Mouse (Mus musculus): ENCODE data around the gene Furin. TPM values are rescaled to one million over a fixed set of nuclear protein-coding genes. Genes with fewer than 3 reads are reported as not detected.

The Furin gene
- polyA plus RNA-seq, 1 experiment from 2014 or later = 12.7 TPM

DNA sequence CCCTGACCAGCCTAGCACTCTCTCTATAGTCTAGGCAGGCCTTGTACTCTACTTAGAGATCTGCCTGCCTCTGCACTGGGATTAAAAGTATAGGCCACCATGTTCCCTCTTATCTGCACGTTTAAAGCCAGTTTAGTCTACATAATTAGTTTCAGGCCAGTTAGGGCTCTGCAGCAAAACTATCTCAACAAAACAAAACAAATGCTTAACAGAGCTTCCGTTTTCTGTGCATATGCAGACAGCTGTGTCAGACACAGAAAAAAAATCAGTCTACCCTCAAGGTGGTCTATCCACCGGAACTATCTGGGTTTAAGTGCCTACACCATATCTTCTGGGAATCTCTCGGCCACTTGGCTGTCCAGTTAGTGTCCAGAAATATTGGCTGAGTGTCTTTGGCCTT lies 31.9 kb downstream of the Furin start:
- Histone ChIP-seq H3K27ac (ENCODE audit: low read length) (no peak overlapping the region), H3K4me1 (replicated peaks; ENCODE audit: control insufficient read depth, insufficient read depth, low read length) (peaks cover 22% of the 10 kb centered on the region)
- 68% methylated on average over 4 of the region's 4 CpGs for WGBS

DNA sequence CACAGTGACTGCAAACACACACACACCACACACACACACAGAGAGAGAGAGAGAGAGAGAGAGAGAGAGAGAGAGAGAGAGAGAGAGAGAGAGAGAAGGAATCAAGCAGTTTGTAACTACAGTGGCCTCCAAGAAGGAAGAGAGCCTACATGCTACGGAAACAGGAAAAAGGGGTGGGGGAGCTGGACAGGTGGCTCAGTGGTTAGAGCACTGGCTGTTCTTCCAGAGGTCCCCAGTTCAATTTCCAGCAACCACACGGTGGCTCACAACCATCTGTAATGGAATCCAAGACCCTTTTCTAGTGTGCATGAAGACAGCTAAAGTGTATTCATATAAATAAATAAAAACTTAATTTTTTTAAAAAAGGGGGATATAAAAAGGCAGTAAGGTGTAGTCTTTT lies 32.6 kb downstream of the Furin start:
- H3K9ac ChIP-seq (ENCODE audit: low read length) = no peak overlapping the region
- H3K4me2 ChIP-seq (ENCODE audit: low read depth, low read length) = no peak overlapping the region
- no peak for ATAC-seq (ENCODE audit: low read depth)
- peaks cover 22% of the 10 kb centered on the region for H3K4me1 ChIP-seq (replicated peaks; ENCODE audit: control insufficient read depth, insufficient read depth, low read length)
- H3K27me3 ChIP-seq (ENCODE audit: control insufficient read depth, insufficient read depth, low read depth, low read length) = no peaks in the 10 kb centered on the region
- 42% methylated on average over 2 of the region's 2 CpGs for WGBS
- H3K9me3 ChIP-seq (ENCODE audit: control insufficient read depth, low read length) = no peaks in the 10 kb centered on the region
- no peak overlapping the region for H3K4me3 ChIP-seq (ENCODE audit: low read length)
- peaks cover 10% of the 10 kb centered on the region for H3K36me3 ChIP-seq (ENCODE audit: control insufficient read depth, insufficient read depth, low read length)
- H3K27ac ChIP-seq (ENCODE audit: low read length) = no peak overlapping the region

More for the DNA sequence above, 31.9 kb downstream of the Furin start:
- Histone ChIP-seq H3K27me3 (ENCODE audit: control insufficient read depth, insufficient read depth, low read depth, low read length) (no peaks in the 10 kb centered on the region), H3K36me3 (ENCODE audit: control insufficient read depth, insufficient read depth, low read length) (peaks cover 3% of the 10 kb centered on the region), H3K4me3 (ENCODE audit: low read length) (no peak overlapping the region), H3K4me2 (ENCODE audit: low read depth, low read length) (no peak overlapping the region), H3K9ac (ENCODE audit: low read length) (no peak overlapping the region), H3K9me3 (ENCODE audit: control insufficient read depth, low read length) (no peaks in the 10 kb centered on the region)
- ATAC-seq (ENCODE audit: low read depth) = no peak

DNA sequence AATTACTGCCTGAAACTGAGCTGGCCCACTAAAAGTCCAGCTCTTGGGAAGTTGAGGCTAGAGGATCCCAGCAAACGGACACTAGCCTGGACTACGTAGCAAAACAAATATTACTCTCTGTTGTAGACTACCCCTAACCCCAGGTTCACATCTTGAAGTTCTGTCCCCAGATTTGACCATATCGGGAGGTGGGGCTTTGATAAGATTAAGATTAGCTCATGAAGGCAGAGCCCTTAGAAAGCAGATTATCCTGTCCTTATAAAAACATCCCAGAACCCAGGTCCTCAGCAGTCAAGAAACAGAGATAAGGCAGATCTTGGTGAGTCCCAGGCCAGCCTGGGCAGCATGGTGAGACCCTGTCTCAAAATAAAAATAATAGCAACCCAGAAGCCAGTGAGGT lies 33.1 kb downstream of the Furin start:
- no peak for ATAC-seq (ENCODE audit: low read depth)
- H3K27me3 ChIP-seq (ENCODE audit: control insufficient read depth, insufficient read depth, low read depth, low read length) = no peaks in the 10 kb centered on the region
- H3K4me2 ChIP-seq (ENCODE audit: low read depth, low read length) = no peak overlapping the region
- no peak overlapping the region for H3K9ac ChIP-seq (ENCODE audit: low read length)
- peaks cover 21% of the 10 kb centered on the region for H3K4me1 ChIP-seq (replicated peaks; ENCODE audit: control insufficient read depth, insufficient read depth, low read length)
- no peaks in the 10 kb centered on the region for H3K9me3 ChIP-seq (ENCODE audit: control insufficient read depth, low read length)
- H3K27ac ChIP-seq (ENCODE audit: low read length) = no peak overlapping the region
- 71% methylated on average over 3 of the region's 3 CpGs for WGBS
- H3K36me3 ChIP-seq (ENCODE audit: control insufficient read depth, insufficient read depth, low read length) = peaks cover 15% of the 10 kb centered on the region
- no peak overlapping the region for H3K4me3 ChIP-seq (ENCODE audit: low read length)

DNA sequence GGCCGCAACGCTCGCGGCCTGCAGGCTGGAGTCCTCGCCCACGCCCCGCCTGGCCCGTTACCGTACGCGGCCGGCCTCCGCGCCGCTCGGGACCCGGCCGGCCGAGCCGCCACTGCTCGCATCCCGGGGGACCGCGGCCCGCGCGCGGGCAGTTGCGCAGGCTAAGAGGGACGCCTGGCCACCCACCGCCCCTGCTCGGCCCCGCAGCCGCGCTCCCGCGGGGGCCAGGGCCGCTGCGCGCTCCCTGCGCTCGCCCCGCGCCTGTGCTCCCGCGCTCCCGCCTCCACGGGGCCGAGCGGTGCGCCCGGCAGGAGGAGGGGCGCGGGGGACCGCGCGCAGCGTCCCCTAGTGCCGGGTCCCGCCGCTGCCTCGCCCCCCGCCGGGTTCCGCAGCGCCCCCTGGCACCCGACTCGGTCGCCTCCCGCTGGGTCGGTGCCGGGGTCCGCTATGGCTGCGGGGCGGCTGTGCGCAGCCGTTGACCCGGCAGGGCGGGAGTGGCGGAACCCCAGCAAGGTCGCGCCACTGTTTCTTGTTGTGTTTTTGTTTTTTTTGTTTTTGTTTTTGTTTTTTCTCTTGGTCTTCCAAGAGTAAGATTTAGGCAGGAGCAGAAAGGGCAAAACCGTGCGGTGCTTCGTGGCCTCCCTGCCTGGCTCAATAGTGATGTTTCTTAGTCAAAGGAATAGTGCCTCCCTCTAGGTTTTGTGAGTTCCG lies 34.0 kb downstream of the Furin start, which contains the start of gene Man2a2:
Gene Man2a2, minus strand, starts transcription at position 335 of the 711 bp plus-strand sequence.
- peaks cover 22% of the 10 kb centered on the region for H3K36me3 ChIP-seq (ENCODE audit: control insufficient read depth, insufficient read depth, low read length)
- peak within 1 kb of the TSS; percentile 91 for H3K27ac ChIP-seq (ENCODE audit: low read length)
- peak within 1 kb of the TSS; percentile 86 for H3K9ac ChIP-seq (ENCODE audit: low read length)
- H3K27me3 ChIP-seq (ENCODE audit: control insufficient read depth, insufficient read depth, low read depth, low read length) = no peaks in the 10 kb centered on the region
- H3K4me2 ChIP-seq (ENCODE audit: low read depth, low read length) = peak within 1 kb of the TSS; percentile 78
- no peaks in the 10 kb centered on the region for H3K9me3 ChIP-seq (ENCODE audit: control insufficient read depth, low read length)
- H3K4me1 ChIP-seq (replicated peaks; ENCODE audit: control insufficient read depth, insufficient read depth, low read length) = peaks cover 21% of the 10 kb centered on the region
- WGBS = under 1% methylated on average over 48 of the region's 86 CpGs
- ATAC-seq (ENCODE audit: low read depth) = peak; percentile 85
- H3K4me3 ChIP-seq (ENCODE audit: low read length) = peak within 1 kb of the TSS; percentile 80

DNA sequence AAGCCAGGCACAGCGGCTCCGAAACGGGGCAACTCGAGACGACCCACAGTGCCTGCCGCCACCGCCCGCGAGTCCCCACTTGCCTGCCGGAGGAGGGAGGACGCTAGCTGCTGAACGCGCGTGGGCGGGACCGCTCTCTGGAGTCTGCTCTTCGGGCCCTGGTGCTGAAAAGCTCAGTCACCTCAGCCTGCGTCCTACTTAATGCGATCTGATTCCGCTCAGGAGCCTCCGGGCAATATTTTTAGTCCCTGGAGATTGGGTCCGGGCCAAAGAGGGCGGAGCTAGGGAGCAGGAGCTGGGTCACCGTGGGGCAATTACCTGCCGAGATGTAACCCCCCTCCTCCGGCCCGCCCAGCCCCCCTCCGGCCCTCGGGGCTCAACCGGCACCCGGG lies 34.6 kb downstream of the Furin start:
- Histone ChIP-seq H3K4me2 (ENCODE audit: low read depth, low read length) (peak overlapping the region; percentile 78), H3K4me1 (replicated peaks; ENCODE audit: control insufficient read depth, insufficient read depth, low read length) (peaks cover 21% of the 10 kb centered on the region), H3K27ac (ENCODE audit: low read length) (peak overlapping the region; percentile 91), H3K9ac (ENCODE audit: low read length) (peak overlapping the region; percentile 86), H3K36me3 (ENCODE audit: control insufficient read depth, insufficient read depth, low read length) (peaks cover 22% of the 10 kb centered on the region), H3K9me3 (ENCODE audit: control insufficient read depth, low read length) (no peaks in the 10 kb centered on the region), H3K27me3 (ENCODE audit: control insufficient read depth, insufficient read depth, low read depth, low read length) (no peaks in the 10 kb centered on the region), H3K4me3 (ENCODE audit: low read length) (peak overlapping the region; percentile 80)
- WGBS = under 1% methylated on average over 29 of the region's 31 CpGs
- peak; percentile 56 for ATAC-seq (ENCODE audit: low read depth)

DNA sequence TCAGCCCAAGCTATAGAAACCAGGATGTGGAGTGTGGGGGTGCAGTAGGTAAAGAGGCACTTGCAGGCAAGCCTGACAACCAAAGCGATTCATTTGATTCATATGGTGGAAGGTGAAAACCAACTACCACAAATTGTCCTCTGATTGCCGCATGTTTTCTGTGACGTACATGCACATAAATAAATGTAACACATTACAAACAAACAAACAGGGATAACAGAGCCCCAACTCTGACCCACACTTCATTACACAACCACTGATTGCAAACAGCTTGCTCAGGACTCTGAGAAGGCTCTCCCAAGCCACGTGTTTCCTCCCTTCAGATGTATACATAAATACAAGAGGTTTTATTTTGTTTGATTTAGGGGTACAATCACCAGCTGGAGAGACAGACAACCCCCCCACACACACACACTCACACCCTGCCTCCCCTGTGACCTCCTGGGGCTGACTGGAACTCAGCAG lies 35.2 kb downstream of the Furin start:
- H3K9me3 ChIP-seq (ENCODE audit: control insufficient read depth, low read length) = no peaks in the 10 kb centered on the region
- H3K4me3 ChIP-seq (ENCODE audit: low read length) = peak overlapping the region; percentile 80
- H3K4me2 ChIP-seq (ENCODE audit: low read depth, low read length) = peak overlapping the region; percentile 78
- H3K36me3 ChIP-seq (ENCODE audit: control insufficient read depth, insufficient read depth, low read length) = peaks cover 22% of the 10 kb centered on the region
- H3K4me1 ChIP-seq (replicated peaks; ENCODE audit: control insufficient read depth, insufficient read depth, low read length) = peaks cover 21% of the 10 kb centered on the region
- peak overlapping the region; percentile 86 for H3K9ac ChIP-seq (ENCODE audit: low read length)
- 30% methylated on average over 4 of the region's 4 CpGs for WGBS
- H3K27me3 ChIP-seq (ENCODE audit: control insufficient read depth, insufficient read depth, low read depth, low read length) = no peaks in the 10 kb centered on the region
- ATAC-seq (ENCODE audit: low read depth) = peak; percentile 48; the same call in 1 of the 2 replicates
- H3K27ac ChIP-seq (ENCODE audit: low read length) = peak overlapping the region; percentile 91

DNA sequence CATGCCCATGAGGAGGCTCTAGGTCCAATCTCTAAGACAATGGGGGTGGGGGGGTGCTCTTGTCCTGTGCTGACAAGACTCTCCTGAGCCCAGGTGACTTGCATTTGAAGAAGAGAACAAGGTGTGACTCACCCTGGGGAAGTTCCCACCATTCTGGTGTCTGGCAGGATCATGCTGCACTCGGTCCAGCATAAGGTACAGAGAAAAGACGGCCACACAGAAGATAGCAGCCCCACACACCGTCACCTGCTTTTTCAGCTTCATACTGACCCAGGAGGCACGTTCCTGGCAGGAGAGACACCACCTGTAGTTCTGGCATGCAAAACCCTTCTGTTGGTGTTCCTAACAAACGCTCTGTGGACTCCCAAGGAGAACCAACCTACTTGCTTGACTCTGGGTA lies 35.8 kb downstream of the Furin start:
- Histone ChIP-seq H3K36me3 (ENCODE audit: control insufficient read depth, insufficient read depth, low read length) (peaks cover 27% of the 10 kb centered on the region), H3K4me1 (replicated peaks; ENCODE audit: control insufficient read depth, insufficient read depth, low read length) (peaks cover 21% of the 10 kb centered on the region), H3K27me3 (ENCODE audit: control insufficient read depth, insufficient read depth, low read depth, low read length) (no peaks in the 10 kb centered on the region), H3K4me2 (ENCODE audit: low read depth, low read length) (peak overlapping the region; percentile 78), H3K9ac (ENCODE audit: low read length) (0 out of 2 replicates have a peak overlapping the region, but pooled peaks have one; percentile 14), H3K27ac (ENCODE audit: low read length) (peak overlapping the region; percentile 91; the same call in 1 of the 2 replicates), H3K4me3 (ENCODE audit: low read length) (no peak overlapping the region), H3K9me3 (ENCODE audit: control insufficient read depth, low read length) (no peaks in the 10 kb centered on the region)
- 52% methylated on average over 5 of the region's 5 CpGs for WGBS
- no peak for ATAC-seq (ENCODE audit: low read depth)

DNA sequence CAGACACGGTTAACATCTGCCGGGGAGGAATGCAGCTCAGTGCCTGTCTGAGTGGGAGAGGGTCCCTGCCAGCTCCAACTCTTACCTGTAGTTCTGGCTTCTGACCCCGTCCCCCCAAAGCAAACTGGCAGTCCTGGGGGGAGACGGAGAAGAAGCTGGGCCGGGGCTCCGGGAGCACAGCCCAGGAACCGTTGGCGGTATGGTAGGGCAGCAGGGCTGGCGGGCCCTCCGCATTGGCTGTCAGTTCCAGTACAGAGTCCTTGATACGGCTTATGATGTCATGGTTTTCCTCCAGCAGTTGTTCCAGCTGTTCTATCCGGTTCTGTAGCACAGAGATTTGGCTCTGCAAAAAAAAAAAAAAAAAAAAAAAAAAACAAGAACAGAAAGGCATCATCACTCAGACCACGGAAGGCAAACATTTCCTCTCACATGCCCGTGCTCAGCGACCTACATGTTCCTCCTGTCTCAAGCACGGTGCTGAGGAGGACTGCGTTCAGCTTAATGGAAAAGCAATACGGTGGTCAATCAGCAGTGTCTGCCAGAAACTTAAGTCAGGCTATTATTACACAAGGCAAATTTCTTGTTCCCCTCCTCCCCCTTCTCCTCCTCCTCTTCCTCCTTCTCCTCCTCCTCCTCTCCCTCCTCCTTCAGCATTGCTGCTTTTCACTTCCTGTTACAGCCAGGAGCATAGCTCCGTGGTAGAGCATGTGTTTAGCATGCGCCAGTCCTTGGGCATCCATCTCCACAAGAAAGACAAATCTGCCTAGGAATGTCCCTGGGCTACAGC lies 36.4 kb downstream of the Furin start:
- Histone ChIP-seq H3K4me1 (replicated peaks; ENCODE audit: control insufficient read depth, insufficient read depth, low read length) (peaks cover 21% of the 10 kb centered on the region), H3K9ac (ENCODE audit: low read length) (no peak overlapping the region), H3K27me3 (ENCODE audit: control insufficient read depth, insufficient read depth, low read depth, low read length) (no peaks in the 10 kb centered on the region), H3K4me3 (ENCODE audit: low read length) (no peak overlapping the region), H3K27ac (ENCODE audit: low read length) (0 out of 2 replicates have a peak overlapping the region, but pooled peaks have one; percentile 3), H3K9me3 (ENCODE audit: control insufficient read depth, low read length) (no peaks in the 10 kb centered on the region), H3K36me3 (ENCODE audit: control insufficient read depth, insufficient read depth, low read length) (peaks cover 33% of the 10 kb centered on the region), H3K4me2 (ENCODE audit: low read depth, low read length) (peak overlapping the region; percentile 78; the same call in 1 of the 2 replicates)
- WGBS = 59% methylated on average over 20 of the region's 20 CpGs
- ATAC-seq (ENCODE audit: low read depth) = no peak

DNA sequence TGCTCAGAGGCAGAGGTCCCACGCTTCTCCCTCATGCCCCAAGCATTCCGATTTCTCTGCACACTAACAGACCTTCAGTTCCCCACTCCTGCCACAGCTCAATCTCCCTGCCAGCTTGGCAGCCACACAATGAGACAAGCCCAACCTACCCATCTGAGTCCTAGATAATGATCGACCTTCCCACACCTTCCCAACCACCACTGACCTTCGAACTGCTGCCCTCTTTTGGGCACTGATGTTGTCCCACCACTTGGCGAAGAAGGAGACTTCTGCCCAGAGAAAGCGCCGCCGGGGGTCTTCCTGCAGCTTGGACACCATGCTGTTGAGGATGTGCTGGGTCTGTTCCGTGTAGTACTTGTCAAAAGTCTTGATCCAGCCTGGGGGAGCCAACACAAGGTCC lies 37.2 kb downstream of the Furin start:
- no peak for ATAC-seq (ENCODE audit: low read depth)
- 87% methylated on average over 9 of the region's 9 CpGs for WGBS
- Histone ChIP-seq H3K9me3 (ENCODE audit: control insufficient read depth, low read length) (no peaks in the 10 kb centered on the region), H3K4me2 (ENCODE audit: low read depth, low read length) (no peak overlapping the region), H3K4me3 (ENCODE audit: low read length) (no peak overlapping the region), H3K9ac (ENCODE audit: low read length) (no peak overlapping the region), H3K36me3 (ENCODE audit: control insufficient read depth, insufficient read depth, low read length) (peaks cover 40% of the 10 kb centered on the region), H3K27me3 (ENCODE audit: control insufficient read depth, insufficient read depth, low read depth, low read length) (no peaks in the 10 kb centered on the region), H3K27ac (ENCODE audit: low read length) (no peak overlapping the region), H3K4me1 (replicated peaks; ENCODE audit: control insufficient read depth, insufficient read depth, low read length) (peaks cover 21% of the 10 kb centered on the region)
